Mouse (Mus musculus) liver, embryonic 14.5 days (tissue): ENCODE results near the gene Gbf1.

ENCODE experiments used
- CTCF ChIP-seq: IDR thresholded peaks from 2 replicates; pipeline ENCODE4 v1.5.1; 2016; ENCODE audit warnings: antibody characterized with exemption, low read depth, control low read depth
- EP300 ChIP-seq: IDR thresholded peaks from 2 replicates; pipeline ENCODE4 v1.6.1; 2016; ENCODE audit warnings: antibody characterized with exemption, low read depth

DNA sequence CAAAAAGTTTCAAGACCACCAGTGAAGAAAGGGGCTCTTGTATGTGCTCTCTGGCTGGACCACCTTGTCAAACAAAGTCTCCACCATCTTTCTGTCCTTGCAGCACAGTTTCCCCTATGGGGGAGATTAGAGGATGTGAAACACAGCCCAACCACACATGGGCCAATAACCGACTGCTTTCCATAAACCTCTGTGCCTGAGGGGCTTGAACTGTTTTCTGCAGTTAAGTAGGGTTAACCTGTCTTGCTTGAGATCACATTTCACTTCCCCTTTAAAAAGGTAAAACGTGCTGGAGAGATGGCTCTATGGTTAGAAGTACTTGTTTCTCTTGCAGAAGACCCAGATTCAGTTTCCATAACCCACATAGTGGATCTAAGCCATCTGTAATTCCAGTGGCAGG lies 87.9 kb downstream of the Gbf1 start:
- TF ChIP-seq CTCF (no peak), EP300 (no peak)
